Mouse (Mus musculus) heart, postnatal 0 days (tissue): ENCODE results near the gene 5730522E02Rik.

Experiments
- CTCF ChIP-seq: IDR thresholded peaks from 2 replicates; pipeline ENCODE4 v1.5.1; 2016; ENCODE audit warnings: antibody characterized with exemption, control low read depth, low read depth
- EP300 ChIP-seq: IDR thresholded peaks from 2 replicates; pipeline ENCODE4 v1.6.1; 2016; ENCODE audit warnings: antibody characterized with exemption, low read depth

DNA sequence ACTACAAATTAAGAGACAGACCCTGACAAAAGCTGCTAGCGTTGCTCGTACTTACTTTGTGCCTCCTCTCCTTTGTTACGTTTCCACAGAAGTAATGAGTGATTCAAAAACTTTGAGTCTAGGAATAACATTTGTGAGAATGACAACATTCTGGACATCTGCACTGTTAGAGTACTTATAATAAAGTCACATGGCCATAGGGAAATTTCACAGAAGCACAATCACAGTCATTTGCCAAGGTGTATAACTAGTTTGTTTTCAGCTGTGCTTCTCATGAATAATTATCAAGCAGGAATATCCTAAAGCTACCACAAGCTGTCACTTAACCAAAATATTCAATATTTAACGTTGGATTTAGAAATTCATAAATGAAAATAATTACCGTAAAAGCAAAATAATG lies 269.1 kb downstream of the 5730522E02Rik start:
- TF ChIP-seq CTCF (no peak), EP300 (no peak)
